Mouse (Mus musculus): ENCODE data around the gene Filip1. TPM values are rescaled to one million over a fixed set of nuclear protein-coding genes. Genes with fewer than 3 reads are reported as not detected.

Filip1 gene
- polyA plus RNA-seq, 1 experiment from 2014 or later: 10.4 TPM

GRCm38 (mm10) chr9:79816013-79816412 lies 196.6 kb downstream of the Filip1 start:
- H3K27me3 ChIP-seq (replicated peaks; ENCODE audit: control insufficient read depth, insufficient read depth, low read length): no peaks in the 10 kb centered on the region
- no peak overlapping the region for H3K9ac ChIP-seq (ENCODE audit: low read depth, low read length)
- no peak overlapping the region for H3K4me2 ChIP-seq (ENCODE audit: low read depth, low read length)
- H3K4me3 ChIP-seq (ENCODE audit: low read depth, low read length): no peak overlapping the region
- H3K36me3 ChIP-seq (ENCODE audit: control insufficient read depth, insufficient read depth, low read length): 0 out of 2 replicates have a peak, but pooled peaks cover 8% of the 10 kb centered on the region
- peaks cover 8% of the 10 kb centered on the region; the same call in 1 of the 2 replicates for H3K9me3 ChIP-seq (ENCODE audit: control insufficient read depth, low read length)
- no peak for DNase-seq (ENCODE audit: low spot score)
- no peak overlapping the region for H3K27ac ChIP-seq (replicated peaks; ENCODE audit: low read depth, low read length)
- 91% methylated on average over 11 of the region's 11 CpGs for WGBS
- ATAC-seq (ENCODE audit: low read depth): no peak
- H3K4me1 ChIP-seq (ENCODE audit: control insufficient read depth, insufficient read depth, low read length): no peaks in the 10 kb centered on the region

- no peak overlapping the region for H3K4me3 ChIP-seq (ENCODE audit: low read depth, low read length)
- ATAC-seq (ENCODE audit: low read depth): no peak
- peaks cover 8% of the 10 kb centered on the region; the same call in 1 of the 2 replicates for H3K9me3 ChIP-seq (ENCODE audit: control insufficient read depth, low read length)
- DNase-seq (ENCODE audit: low spot score): peak; percentile 46
- H3K9ac ChIP-seq (ENCODE audit: low read depth, low read length): no peak overlapping the region
- H3K27ac ChIP-seq (replicated peaks; ENCODE audit: low read depth, low read length): no peak overlapping the region
- H3K4me2 ChIP-seq (ENCODE audit: low read depth, low read length): no peak overlapping the region
- no peaks in the 10 kb centered on the region for H3K4me1 ChIP-seq (ENCODE audit: control insufficient read depth, insufficient read depth, low read length)
- H3K36me3 ChIP-seq (ENCODE audit: control insufficient read depth, insufficient read depth, low read length): 0 out of 2 replicates have a peak, but pooled peaks cover 8% of the 10 kb centered on the region
- no peaks in the 10 kb centered on the region for H3K27me3 ChIP-seq (replicated peaks; ENCODE audit: control insufficient read depth, insufficient read depth, low read length)
- WGBS: 68% methylated on average over 4 of the region's 4 CpGs
Measured at GRCm38 (mm10) chr9:79814592-79814991, 198.1 kb downstream of the Filip1 start.

GRCm38 (mm10) chr9:79810969-79811902 lies 201.4 kb downstream of the Filip1 start:
- H3K27ac ChIP-seq (replicated peaks; ENCODE audit: low read depth, low read length): no peak overlapping the region
- H3K9ac ChIP-seq (ENCODE audit: low read depth, low read length): no peak overlapping the region
- ATAC-seq (ENCODE audit: low read depth) (no peak), DNase-seq (ENCODE audit: low spot score) (no peak)
- no peak overlapping the region for H3K4me2 ChIP-seq (ENCODE audit: low read depth, low read length)
- no peaks in the 10 kb centered on the region for H3K4me1 ChIP-seq (ENCODE audit: control insufficient read depth, insufficient read depth, low read length)
- H3K4me3 ChIP-seq (ENCODE audit: low read depth, low read length): no peak overlapping the region
- 66% methylated on average over 10 of the region's 11 CpGs for WGBS
- no peaks in the 10 kb centered on the region for H3K9me3 ChIP-seq (ENCODE audit: control insufficient read depth, low read length)
- H3K27me3 ChIP-seq (replicated peaks; ENCODE audit: control insufficient read depth, insufficient read depth, low read length): no peaks in the 10 kb centered on the region
- H3K36me3 ChIP-seq (ENCODE audit: control insufficient read depth, insufficient read depth, low read length): no peaks in the 10 kb centered on the region

- no peak overlapping the region for H3K27ac ChIP-seq (replicated peaks; ENCODE audit: low read depth, low read length)
- 77% methylated on average over 3 of the region's 3 CpGs for WGBS
- DNase-seq (ENCODE audit: low spot score) (no peak), ATAC-seq (ENCODE audit: low read depth) (no peak)
- H3K4me1 ChIP-seq (ENCODE audit: control insufficient read depth, insufficient read depth, low read length): no peaks in the 10 kb centered on the region
- no peak overlapping the region for H3K9ac ChIP-seq (ENCODE audit: low read depth, low read length)
- no peaks in the 10 kb centered on the region for H3K27me3 ChIP-seq (replicated peaks; ENCODE audit: control insufficient read depth, insufficient read depth, low read length)
- H3K9me3 ChIP-seq (ENCODE audit: control insufficient read depth, low read length): no peaks in the 10 kb centered on the region
- no peak overlapping the region for H3K4me3 ChIP-seq (ENCODE audit: low read depth, low read length)
- no peak overlapping the region for H3K4me2 ChIP-seq (ENCODE audit: low read depth, low read length)
- no peaks in the 10 kb centered on the region for H3K36me3 ChIP-seq (ENCODE audit: control insufficient read depth, insufficient read depth, low read length)
Measured at GRCm38 (mm10) chr9:79810534-79810933, 202.1 kb downstream of the Filip1 start.

- peak; percentile 60 for DNase-seq (ENCODE audit: low spot score)
- Histone ChIP-seq H3K4me2 (ENCODE audit: low read depth, low read length) (no peak overlapping the region), H3K4me3 (ENCODE audit: low read depth, low read length) (no peak overlapping the region), H3K27ac (replicated peaks; ENCODE audit: low read depth, low read length) (no peak overlapping the region), H3K9me3 (ENCODE audit: control insufficient read depth, low read length) (no peaks in the 10 kb centered on the region), H3K36me3 (ENCODE audit: control insufficient read depth, insufficient read depth, low read length) (no peaks in the 10 kb centered on the region), H3K4me1 (ENCODE audit: control insufficient read depth, insufficient read depth, low read length) (no peaks in the 10 kb centered on the region), H3K27me3 (replicated peaks; ENCODE audit: control insufficient read depth, insufficient read depth, low read length) (no peaks in the 10 kb centered on the region), H3K9ac (ENCODE audit: low read depth, low read length) (no peak overlapping the region)
- ATAC-seq (ENCODE audit: low read depth): peak; percentile 53; the same call in 1 of the 2 replicates
- 26% methylated on average over 6 of the region's 6 CpGs for WGBS
Measured at GRCm38 (mm10) chr9:79809411-79809810, 203.2 kb downstream of the Filip1 start.

GRCm38 (mm10) chr9:79807178-79807577 lies 205.5 kb downstream of the Filip1 start:
- no peaks in the 10 kb centered on the region for H3K36me3 ChIP-seq (ENCODE audit: control insufficient read depth, insufficient read depth, low read length)
- H3K4me3 ChIP-seq (ENCODE audit: low read depth, low read length): no peak overlapping the region
- H3K9me3 ChIP-seq (ENCODE audit: control insufficient read depth, low read length): no peaks in the 10 kb centered on the region
- H3K9ac ChIP-seq (ENCODE audit: low read depth, low read length): no peak overlapping the region
- DNase-seq (ENCODE audit: low spot score) (peak; percentile 20), ATAC-seq (ENCODE audit: low read depth) (no peak)
- 34% methylated on average over 4 of the region's 4 CpGs for WGBS
- H3K4me2 ChIP-seq (ENCODE audit: low read depth, low read length): no peak overlapping the region
- H3K4me1 ChIP-seq (ENCODE audit: control insufficient read depth, insufficient read depth, low read length): no peaks in the 10 kb centered on the region
- H3K27ac ChIP-seq (replicated peaks; ENCODE audit: low read depth, low read length): no peak overlapping the region
- no peaks in the 10 kb centered on the region for H3K27me3 ChIP-seq (replicated peaks; ENCODE audit: control insufficient read depth, insufficient read depth, low read length)

- Histone ChIP-seq H3K27ac (replicated peaks; ENCODE audit: low read depth, low read length) (no peak overlapping the region), H3K9ac (ENCODE audit: low read depth, low read length) (no peak overlapping the region), H3K4me1 (ENCODE audit: control insufficient read depth, insufficient read depth, low read length) (no peaks in the 10 kb centered on the region), H3K9me3 (ENCODE audit: control insufficient read depth, low read length) (no peaks in the 10 kb centered on the region), H3K4me2 (ENCODE audit: low read depth, low read length) (no peak overlapping the region), H3K4me3 (ENCODE audit: low read depth, low read length) (no peak overlapping the region), H3K27me3 (replicated peaks; ENCODE audit: control insufficient read depth, insufficient read depth, low read length) (no peaks in the 10 kb centered on the region), H3K36me3 (ENCODE audit: control insufficient read depth, insufficient read depth, low read length) (no peaks in the 10 kb centered on the region)
- ATAC-seq (ENCODE audit: low read depth): 0 out of 2 replicates have a peak, but pooled peaks have one; percentile 33
- DNase-seq (ENCODE audit: low spot score): peak; percentile 56
- WGBS: 44% methylated on average over 12 of the region's 12 CpGs
Measured at GRCm38 (mm10) chr9:79806317-79807075, 206.2 kb downstream of the Filip1 start.

- no peak overlapping the region for H3K4me3 ChIP-seq (ENCODE audit: low read depth, low read length)
- H3K4me1 ChIP-seq (ENCODE audit: control insufficient read depth, insufficient read depth, low read length): no peaks in the 10 kb centered on the region
- 88% methylated on average over 10 of the region's 10 CpGs for WGBS
- H3K4me2 ChIP-seq (ENCODE audit: low read depth, low read length): no peak overlapping the region
- H3K27ac ChIP-seq (replicated peaks; ENCODE audit: low read depth, low read length): no peak overlapping the region
- no peak for ATAC-seq (ENCODE audit: low read depth)
- H3K9ac ChIP-seq (ENCODE audit: low read depth, low read length): no peak overlapping the region
- no peak for DNase-seq (ENCODE audit: low spot score)
- H3K9me3 ChIP-seq (ENCODE audit: control insufficient read depth, low read length): no peaks in the 10 kb centered on the region
- H3K27me3 ChIP-seq (replicated peaks; ENCODE audit: control insufficient read depth, insufficient read depth, low read length): no peaks in the 10 kb centered on the region
- H3K36me3 ChIP-seq (ENCODE audit: control insufficient read depth, insufficient read depth, low read length): no peaks in the 10 kb centered on the region
Measured at GRCm38 (mm10) chr9:79805426-79805825, 207.2 kb downstream of the Filip1 start.

All from embryonic facial prominence, embryonic 14.5 days (tissue).